Comparison of ENCODE assay signal across 7 mouse cellular contexts in genomic region chr8:95853102-95853843, GRCm38 (mm10). TPM values are rescaled to one million over a fixed set of nuclear protein-coding genes. Genes with fewer than 3 reads are reported as not detected.
DNase-seq lines count a peak whose midpoint lies in the region; ATAC-seq lines count a peak whose summit lies in the region.

Slc38a7 (minus strand) TSS chr8:95853539.

- H3K9ac ChIP-seq in intestine, embryonic 15.5 days, result peak within 1 kb of the TSS; percentile 63

- intact Hi-C loops in gastrocnemius, postnatal 36 days (cut with DNase I), result no loop called here
- intact Hi-C loops in left cerebral cortex, postnatal 14 days (cut with DNase I), result no loop called here

- peak within 1 kb of the TSS; percentile 61 for H3K4me3 ChIP-seq in intestine, embryonic 15.5 days (replicated peaks)

- H3K36me3 ChIP-seq in intestine, embryonic 15.5 days, result peaks cover 2% of the 10 kb centered on the region; the same call in 1 of the 2 replicates

- WGBS in intestine, embryonic 15.5 days, result 15% methylated on average over 22 of the region's 22 CpGs

- peak; percentile 68 for DNase-seq in adrenal gland, adult 8-10 months
- DNase-seq in embryo, embryonic 9.5 days (ENCODE audit: extremely low spot score), result peak; percentile 71
- peak; percentile 53 to 59 for DNase-seq in gastrocnemius, postnatal 36 days
- peak; percentile 83 to 91 for DNase-seq in left cerebral cortex, postnatal 14 days (ENCODE audit: low spot score in 2 of 2)
- peak; percentile 62 for DNase-seq in right cerebral cortex, postnatal 14 days

- H3K27me3 ChIP-seq in intestine, embryonic 15.5 days (replicated peaks), result no peaks in the 10 kb centered on the region

- 0 out of 2 replicates have a peak within 1 kb of the TSS, but pooled peaks have one; percentile 34 for H3K27ac ChIP-seq in intestine, embryonic 15.5 days

- H3K4me2 ChIP-seq in intestine, embryonic 15.5 days (replicated peaks), result peak within 1 kb of the TSS; percentile 75

- ATAC-seq in intestine, embryonic 15.5 days, result peak; percentile 95
- ATAC-seq in megakaryocyte-erythroid progenitor cell, adult 5-6 weeks (replicated peaks; ENCODE audit: low FRiP score, low TSS enrichment, poor library complexity, severe bottlenecking), result peak; percentile 98

- H3K9me3 ChIP-seq in intestine, embryonic 15.5 days, result no peaks in the 10 kb centered on the region

- H3K4me1 ChIP-seq in intestine, embryonic 15.5 days (replicated peaks), result peaks cover 9% of the 10 kb centered on the region

RNA-seq across cellular contexts. Expression of gene Slc38a7, which starts in this region (rescaled TPM):
- total RNA-seq in adrenal gland, adult 8-10 months (2022), result 10 to 100 TPM; 21.9 to 27.3 (median 26.1) TPM
- total RNA-seq in gastrocnemius, postnatal 36 days (2021), result 1 to 10 TPM; 5.6 to 6.3 TPM
- 20.6 and 22.0 TPM in 2 replicates for polyA plus RNA-seq in intestine, embryonic 15.5 days (2015; fragmentation: Nextera tagmentation; extraction: Ambion mirVana)
- 10 to 100 TPM; 29.8 to 32.0 TPM for total RNA-seq in left cerebral cortex, postnatal 14 days (2021)
- 10.0 and 13.4 TPM in 2 replicates for total RNA-seq in megakaryocyte-erythroid progenitor cell, adult 5-6 weeks (2014; fragmentation: Nextera tagmentation)
- 6.2 and 13.1 TPM in 2 replicates for total RNA-seq in megakaryocyte-erythroid progenitor cell, adult 5-6 weeks (2017)

Comparison
In these comparisons a context has a peak if more than half of its experiments do, and no peak if none do; other contexts are left out.
1. Peak in every context shown above with its lines: DNase-seq, ATAC-seq, H3K4me3 ChIP-seq and H3K27ac ChIP-seq.